Mouse (Mus musculus): ENCODE measurements around the gene Pigq. TPM values are rescaled to one million over a fixed set of nuclear protein-coding genes. Genes with fewer than 3 reads are reported as not detected.

Pigq gene
- polyA plus RNA-seq, 1 experiment from 2014 or later = 59.3 TPM

- H3K36me3 ChIP-seq (ENCODE audit: control insufficient read depth, insufficient read depth) = no peaks in the 10 kb centered on the region
- H3K9me3 ChIP-seq (replicated peaks; ENCODE audit: control insufficient read depth, low read length) = no peaks in the 10 kb centered on the region
- peak within 1 kb of the TSS; percentile 44 for H3K4me3 ChIP-seq (ENCODE audit: low read length)
- H3K4me2 ChIP-seq (ENCODE audit: low read depth, low read length) = peak within 1 kb of the TSS; percentile 65
- peak within 1 kb of the TSS; percentile 11; the same call in 1 of the 2 replicates for H3K9ac ChIP-seq (ENCODE audit: low read length)
- 1% methylated on average over 58 of the region's 58 CpGs for WGBS
- peaks cover 39% of the 10 kb centered on the region for H3K27me3 ChIP-seq (ENCODE audit: control insufficient read depth, insufficient read depth, low read length)
- H3K27ac ChIP-seq (ENCODE audit: low read length) = no peak within 1 kb of the TSS
- ATAC-seq (replicated peaks; ENCODE audit: extremely low read depth, insufficient read depth, low FRiP score) = no peak
- peaks cover 5% of the 10 kb centered on the region for H3K4me1 ChIP-seq (ENCODE audit: control insufficient read depth, insufficient read depth, low read length)
These were observed 7.3 kb upstream of the Pigq start, which contains the start of gene A930017K11Rik for GRCm38 (mm10) chr17:25951803-25952623. Gene A930017K11Rik (minus strand): TSS chr17:25952565.

- H3K4me3 ChIP-seq (ENCODE audit: low read length) = peak overlapping the region; percentile 44
- H3K4me1 ChIP-seq (ENCODE audit: control insufficient read depth, insufficient read depth, low read length) = peaks cover 5% of the 10 kb centered on the region
- WGBS = under 1% methylated on average over 33 of the region's 33 CpGs
- no peak overlapping the region for H3K27ac ChIP-seq (ENCODE audit: low read length)
- peaks cover 39% of the 10 kb centered on the region for H3K27me3 ChIP-seq (ENCODE audit: control insufficient read depth, insufficient read depth, low read length)
- no peaks in the 10 kb centered on the region for H3K9me3 ChIP-seq (replicated peaks; ENCODE audit: control insufficient read depth, low read length)
- H3K4me2 ChIP-seq (ENCODE audit: low read depth, low read length) = peak overlapping the region; percentile 65
- no peaks in the 10 kb centered on the region for H3K36me3 ChIP-seq (ENCODE audit: control insufficient read depth, insufficient read depth)
- ATAC-seq (replicated peaks; ENCODE audit: extremely low read depth, insufficient read depth, low FRiP score) = 0 out of 2 replicates have a peak, but pooled peaks have one; percentile 24
- H3K9ac ChIP-seq (ENCODE audit: low read length) = peak overlapping the region; percentile 11; the same call in 1 of the 2 replicates
These were observed 6.6 kb upstream of the Pigq start for GRCm38 (mm10) chr17:25951225-25951802.

GRCm38 (mm10) chr17:25950706-25951105, 6.0 kb upstream of the Pigq start:
- H3K27me3 ChIP-seq (ENCODE audit: control insufficient read depth, insufficient read depth, low read length) = peaks cover 39% of the 10 kb centered on the region
- H3K9me3 ChIP-seq (replicated peaks; ENCODE audit: control insufficient read depth, low read length) = no peaks in the 10 kb centered on the region
- H3K9ac ChIP-seq (ENCODE audit: low read length) = no peak overlapping the region
- no peak overlapping the region for H3K4me2 ChIP-seq (ENCODE audit: low read depth, low read length)
- H3K4me1 ChIP-seq (ENCODE audit: control insufficient read depth, insufficient read depth, low read length) = peaks cover 5% of the 10 kb centered on the region
- 6% methylated on average over 3 of the region's 3 CpGs for WGBS
- no peak for ATAC-seq (replicated peaks; ENCODE audit: extremely low read depth, insufficient read depth, low FRiP score)
- no peak overlapping the region for H3K27ac ChIP-seq (ENCODE audit: low read length)
- no peaks in the 10 kb centered on the region for H3K36me3 ChIP-seq (ENCODE audit: control insufficient read depth, insufficient read depth)
- H3K4me3 ChIP-seq (ENCODE audit: low read length) = no peak overlapping the region

- no peaks in the 10 kb centered on the region for H3K9me3 ChIP-seq (replicated peaks; ENCODE audit: control insufficient read depth, low read length)
- no peak overlapping the region for H3K9ac ChIP-seq (ENCODE audit: low read length)
- H3K27me3 ChIP-seq (ENCODE audit: control insufficient read depth, insufficient read depth, low read length) = peaks cover 39% of the 10 kb centered on the region
- H3K27ac ChIP-seq (ENCODE audit: low read length) = no peak overlapping the region
- no peak overlapping the region for H3K4me2 ChIP-seq (ENCODE audit: low read depth, low read length)
- no peak for ATAC-seq (replicated peaks; ENCODE audit: extremely low read depth, insufficient read depth, low FRiP score)
- WGBS = 81% methylated on average over 5 of the region's 5 CpGs
- H3K4me3 ChIP-seq (ENCODE audit: low read length) = no peak overlapping the region
- H3K4me1 ChIP-seq (ENCODE audit: control insufficient read depth, insufficient read depth, low read length) = peaks cover 5% of the 10 kb centered on the region
- no peaks in the 10 kb centered on the region for H3K36me3 ChIP-seq (ENCODE audit: control insufficient read depth, insufficient read depth)
These were observed 5.2 kb upstream of the Pigq start for GRCm38 (mm10) chr17:25949981-25950380.

GRCm38 (mm10) chr17:25948051-25948450, 3.3 kb upstream of the Pigq start:
- H3K27ac ChIP-seq (ENCODE audit: low read length) = no peak overlapping the region
- 70% methylated on average over 8 of the region's 8 CpGs for WGBS
- no peaks in the 10 kb centered on the region for H3K36me3 ChIP-seq (ENCODE audit: control insufficient read depth, insufficient read depth)
- H3K9ac ChIP-seq (ENCODE audit: low read length) = no peak overlapping the region
- H3K4me3 ChIP-seq (ENCODE audit: low read length) = no peak overlapping the region
- ATAC-seq (replicated peaks; ENCODE audit: extremely low read depth, insufficient read depth, low FRiP score) = no peak
- no peak overlapping the region for H3K4me2 ChIP-seq (ENCODE audit: low read depth, low read length)
- H3K4me1 ChIP-seq (ENCODE audit: control insufficient read depth, insufficient read depth, low read length) = peaks cover 5% of the 10 kb centered on the region
- peaks cover 32% of the 10 kb centered on the region for H3K27me3 ChIP-seq (ENCODE audit: control insufficient read depth, insufficient read depth, low read length)
- H3K9me3 ChIP-seq (replicated peaks; ENCODE audit: control insufficient read depth, low read length) = no peaks in the 10 kb centered on the region

- no peak overlapping the region for H3K27ac ChIP-seq (ENCODE audit: low read length)
- ATAC-seq (replicated peaks; ENCODE audit: extremely low read depth, insufficient read depth, low FRiP score) = no peak
- peaks cover 28% of the 10 kb centered on the region for H3K27me3 ChIP-seq (ENCODE audit: control insufficient read depth, insufficient read depth, low read length)
- 0 out of 2 replicates have a peak overlapping the region, but pooled peaks have one; percentile 3 for H3K9ac ChIP-seq (ENCODE audit: low read length)
- no peak overlapping the region for H3K4me3 ChIP-seq (ENCODE audit: low read length)
- H3K36me3 ChIP-seq (ENCODE audit: control insufficient read depth, insufficient read depth) = no peaks in the 10 kb centered on the region
- H3K4me1 ChIP-seq (ENCODE audit: control insufficient read depth, insufficient read depth, low read length) = peaks cover 5% of the 10 kb centered on the region
- no peak overlapping the region for H3K4me2 ChIP-seq (ENCODE audit: low read depth, low read length)
- H3K9me3 ChIP-seq (replicated peaks; ENCODE audit: control insufficient read depth, low read length) = no peaks in the 10 kb centered on the region
- WGBS = 54% methylated on average over 4 of the region's 4 CpGs
These were observed 2.8 kb upstream of the Pigq start for GRCm38 (mm10) chr17:25947576-25947975.

GRCm38 (mm10) chr17:25946891-25947290, 2.2 kb upstream of the Pigq start:
- Histone ChIP-seq H3K4me2 (ENCODE audit: low read depth, low read length) (no peak overlapping the region), H3K9me3 (replicated peaks; ENCODE audit: control insufficient read depth, low read length) (no peaks in the 10 kb centered on the region), H3K9ac (ENCODE audit: low read length) (no peak overlapping the region), H3K27me3 (ENCODE audit: control insufficient read depth, insufficient read depth, low read length) (peaks cover 21% of the 10 kb centered on the region), H3K27ac (ENCODE audit: low read length) (no peak overlapping the region), H3K4me1 (ENCODE audit: control insufficient read depth, insufficient read depth, low read length) (peaks cover 7% of the 10 kb centered on the region), H3K4me3 (ENCODE audit: low read length) (no peak overlapping the region), H3K36me3 (ENCODE audit: control insufficient read depth, insufficient read depth) (no peaks in the 10 kb centered on the region)
- 82% methylated on average over 8 of the region's 8 CpGs for WGBS
- ATAC-seq (replicated peaks; ENCODE audit: extremely low read depth, insufficient read depth, low FRiP score) = no peak

- Histone ChIP-seq H3K4me3 (ENCODE audit: low read length) (no peak overlapping the region), H3K4me1 (ENCODE audit: control insufficient read depth, insufficient read depth, low read length) (peaks cover 7% of the 10 kb centered on the region), H3K36me3 (ENCODE audit: control insufficient read depth, insufficient read depth) (no peaks in the 10 kb centered on the region), H3K4me2 (ENCODE audit: low read depth, low read length) (no peak overlapping the region), H3K9me3 (replicated peaks; ENCODE audit: control insufficient read depth, low read length) (no peaks in the 10 kb centered on the region), H3K27ac (ENCODE audit: low read length) (no peak overlapping the region), H3K27me3 (ENCODE audit: control insufficient read depth, insufficient read depth, low read length) (peaks cover 15% of the 10 kb centered on the region), H3K9ac (ENCODE audit: low read length) (no peak overlapping the region)
- no peak for ATAC-seq (replicated peaks; ENCODE audit: extremely low read depth, insufficient read depth, low FRiP score)
- 70% methylated on average over 7 of the region's 7 CpGs for WGBS
These were observed 1.6 kb upstream of the Pigq start for GRCm38 (mm10) chr17:25946349-25946748.

GRCm38 (mm10) chr17:25945517-25946155, 900 bp upstream of the Pigq start:
- no peak for ATAC-seq (replicated peaks; ENCODE audit: extremely low read depth, insufficient read depth, low FRiP score)
- Histone ChIP-seq H3K27me3 (ENCODE audit: control insufficient read depth, insufficient read depth, low read length) (peaks cover 8% of the 10 kb centered on the region), H3K4me3 (ENCODE audit: low read length) (no peak overlapping the region), H3K36me3 (ENCODE audit: control insufficient read depth, insufficient read depth) (no peaks in the 10 kb centered on the region), H3K27ac (ENCODE audit: low read length) (no peak overlapping the region), H3K9me3 (replicated peaks; ENCODE audit: control insufficient read depth, low read length) (no peaks in the 10 kb centered on the region), H3K4me2 (ENCODE audit: low read depth, low read length) (no peak overlapping the region), H3K4me1 (ENCODE audit: control insufficient read depth, insufficient read depth, low read length) (peaks cover 11% of the 10 kb centered on the region), H3K9ac (ENCODE audit: low read length) (no peak overlapping the region)
- 71% methylated on average over 9 of the region's 9 CpGs for WGBS
